8 mouse cellular contexts compared by ENCODE assay signal in the genomic region with DNA sequence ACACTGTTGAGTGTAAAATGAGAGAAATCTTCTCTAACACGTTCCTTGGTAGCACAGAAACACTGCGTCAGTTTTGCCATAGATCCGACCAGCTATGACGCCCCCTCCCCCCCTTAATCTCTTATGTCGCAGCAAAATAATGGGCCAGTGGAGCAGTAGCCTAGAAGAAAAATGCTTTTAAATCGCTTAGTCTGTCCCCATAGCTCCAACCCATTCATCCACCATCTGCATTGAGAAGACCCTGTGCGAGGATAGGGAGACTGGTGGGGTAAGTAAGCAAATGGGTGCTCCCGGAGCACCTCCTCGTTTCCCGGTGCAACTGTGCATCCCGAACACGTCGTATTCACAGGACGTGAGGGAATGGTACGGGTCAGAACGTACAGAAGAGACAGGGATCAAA. TPM values are rescaled to one million over a fixed set of nuclear protein-coding genes. Genes with fewer than 3 reads are reported as not detected.
DNase-seq lines count a peak whose midpoint lies in the region; ATAC-seq and TF ChIP-seq lines count a peak whose summit lies in the region.

No protein-coding gene starts in this region.

- H3K36me3 ChIP-seq in testis, adult 2 months (ENCODE audit: control insufficient read depth, insufficient read depth, low read length), result no peaks in the 10 kb centered on the region
- H3K36me3 ChIP-seq in hindbrain, embryonic 13.5 days, result no peaks in the 10 kb centered on the region
- H3K36me3 ChIP-seq in midbrain, embryonic 13.5 days, result no peaks in the 10 kb centered on the region

- WGBS in hindbrain, embryonic 13.5 days, result under 1% methylated on average over 16 of the region's 16 CpGs
- under 1% methylated on average over 16 of the region's 16 CpGs for WGBS in midbrain, embryonic 13.5 days

- ATAC-seq in hindbrain, embryonic 13.5 days (ENCODE audit: low FRiP score), result peak; percentile 37
- ATAC-seq in midbrain, embryonic 13.5 days, result peak; percentile 28

- H3K9ac ChIP-seq in hindbrain, embryonic 13.5 days, result peak overlapping the region; percentile 92
- peak overlapping the region; percentile 88 for H3K9ac ChIP-seq in midbrain, embryonic 13.5 days (replicated peaks)

- DNase-seq in gastrocnemius, adult 2 months, result no peak
- no peak for DNase-seq in gastrocnemius, adult 8-10 months (ENCODE audit: low spot score in 2 of 2)
- DNase-seq in testis, postnatal 14 days (ENCODE audit: low spot score), result no peak
- no peak for DNase-seq in spleen, postnatal 14 days (ENCODE audit: low spot score in 2 of 2)
- no peak for DNase-seq in cerebellum, postnatal 4 days (ENCODE audit: low spot score in 2 of 2)

- no peaks in the 10 kb centered on the region for H3K27me3 ChIP-seq in testis, adult 2 months (ENCODE audit: control insufficient read depth, insufficient read depth, low read length)
- no peaks in the 10 kb centered on the region for H3K27me3 ChIP-seq in hindbrain, embryonic 13.5 days
- H3K27me3 ChIP-seq in midbrain, embryonic 13.5 days, result no peaks in the 10 kb centered on the region

- H3K9me3 ChIP-seq in hindbrain, embryonic 13.5 days, result no peaks in the 10 kb centered on the region
- H3K9me3 ChIP-seq in midbrain, embryonic 13.5 days, result no peaks in the 10 kb centered on the region

- peak overlapping the region; percentile 95 for H3K27ac ChIP-seq in gastrocnemius, adult 2 months
- H3K27ac ChIP-seq in testis, adult 2 months (ENCODE audit: control insufficient read depth, insufficient read depth, low read depth, low read length), result peak overlapping the region; percentile 88
- peak overlapping the region; percentile 95 for H3K27ac ChIP-seq in hindbrain, embryonic 13.5 days
- peak overlapping the region; percentile 90 for H3K27ac ChIP-seq in midbrain, embryonic 13.5 days

- no peak for TF ChIP-seq POLR2A in testis, adult 2 months (IDR thresholded peaks at IDR 0.05; ENCODE audit: control insufficient read depth, low read depth, low read length)

- H3K4me2 ChIP-seq in hindbrain, embryonic 13.5 days, result peak overlapping the region; percentile 79
- peak overlapping the region; percentile 79 for H3K4me2 ChIP-seq in midbrain, embryonic 13.5 days (replicated peaks)

- intact Hi-C loops in gastrocnemius, adult 2 months (cut with DNase I), result loop anchor here (5.0 kb wide), 3 partner anchors 132 to 297 kb away; partner anchors contain the start of genes Lrpprc and Ppm1b

- peaks cover 2% of the 10 kb centered on the region; the same call in 1 of the 2 replicates for H3K4me1 ChIP-seq in testis, adult 2 months (ENCODE audit: control insufficient read depth, insufficient read depth, low read length)
- H3K4me1 ChIP-seq in hindbrain, embryonic 13.5 days (replicated peaks), result peaks cover 24% of the 10 kb centered on the region
- peaks cover 30% of the 10 kb centered on the region for H3K4me1 ChIP-seq in midbrain, embryonic 13.5 days (replicated peaks)

- no peak for TF ChIP-seq CTCF in gastrocnemius, adult 2 months (IDR thresholded peaks at IDR 0.05)
- no peak for TF ChIP-seq CTCF in testis, adult 2 months (IDR thresholded peaks at IDR 0.05; ENCODE audit: control insufficient read depth, insufficient read depth, insufficient replicate concordance, low read depth, low read length)

- peak overlapping the region; percentile 84 for H3K4me3 ChIP-seq in gastrocnemius, adult 2 months
- H3K4me3 ChIP-seq in testis, adult 2 months (ENCODE audit: control insufficient read depth, low read depth, low read length), result peak overlapping the region; percentile 92
- H3K4me3 ChIP-seq in hindbrain, embryonic 13.5 days, result peak overlapping the region; percentile 93
- H3K4me3 ChIP-seq in midbrain, embryonic 13.5 days (replicated peaks), result peak overlapping the region; percentile 94

RNA-seq across cellular contexts. Expression of gene Prepl, which starts 0.4 kb away (rescaled TPM):
- total RNA-seq in gastrocnemius, adult 2 months (2021), result 10 to 100 TPM; 20.4 to 29.6 TPM
- 10 to 100 TPM; 15.6 to 21.0 (median 17.9) TPM for total RNA-seq in gastrocnemius, adult 8-10 months (2022)
- polyA plus RNA-seq in testis, adult 2 months (2012; rRNA removed), result 12.1 and 15.2 TPM in 2 replicates
- 83.0 and 83.1 TPM in 2 replicates for polyA plus RNA-seq in hindbrain, embryonic 13.5 days (2015; fragmentation: Nextera tagmentation; extraction: Ambion mirVana)
- 73.8 and 76.9 TPM in 2 replicates for polyA plus RNA-seq in midbrain, embryonic 13.5 days (2015; fragmentation: Nextera tagmentation; extraction: Ambion mirVana)

RNA-seq across cellular contexts. Expression of gene Camkmt, which starts 0.7 kb away (rescaled TPM):
- under 1 TPM; 0.84 TPM for total RNA-seq in gastrocnemius, adult 2 months (2021)
- 1 to 10 TPM in 3 of 4 experiments, under 1 TPM in 1; 0.56 to 1.4 (median 1.1) TPM for total RNA-seq in gastrocnemius, adult 8-10 months (2022)
- polyA plus RNA-seq in testis, adult 2 months (2012; rRNA removed), result 4.8 and 4.9 TPM in 2 replicates
- polyA plus RNA-seq in hindbrain, embryonic 13.5 days (2015; fragmentation: Nextera tagmentation; extraction: Ambion mirVana), result 18.3 and 18.7 TPM in 2 replicates
- polyA plus RNA-seq in midbrain, embryonic 13.5 days (2015; fragmentation: Nextera tagmentation; extraction: Ambion mirVana), result 18.6 and 19.0 TPM in 2 replicates
